Mouse (Mus musculus) right cerebral cortex, postnatal 4 days (tissue): Measurements from ENCODE around the gene Ap5b1.
A peak's percentile ranks its signal among the peaks of the same experiment; 100 is the strongest.

ENCODE experiments used
- DNase-seq: peaks from one replicate; pipeline ENCODE4 v3.0.0-alpha.2; 2022

Ap5b1 gene

GRCm38 (mm10) chr19:5568470-5569140 lies 780 bp downstream of the Ap5b1 start:
- peak; percentile 81 for DNase-seq

- DNase-seq: no peak
Observed at GRCm38 (mm10) chr19:5569521-5569920, 1.7 kb downstream of the Ap5b1 start.

GRCm38 (mm10) chr19:5570353-5571246 lies 2.8 kb downstream of the Ap5b1 start:
- no peak for DNase-seq

- DNase-seq: no peak
Observed at GRCm38 (mm10) chr19:5571831-5572230, 4.0 kb downstream of the Ap5b1 start.

GRCm38 (mm10) chr19:5572331-5573125 lies 4.7 kb downstream of the Ap5b1 start:
- no peak for DNase-seq

GRCm38 (mm10) chr19:5575336-5575735 lies 7.5 kb downstream of the Ap5b1 start:
- DNase-seq: no peak

- DNase-seq: no peak
Observed at GRCm38 (mm10) chr19:5579971-5580370, 12.1 kb downstream of the Ap5b1 start.

- DNase-seq: no peak
Observed at GRCm38 (mm10) chr19:5580776-5581175, 13.0 kb downstream of the Ap5b1 start.

GRCm38 (mm10) chr19:5581995-5582394 lies 14.2 kb downstream of the Ap5b1 start:
- no peak for DNase-seq

GRCm38 (mm10) chr19:5589159-5589558 lies 21.3 kb downstream of the Ap5b1 start:
- no peak for DNase-seq

- DNase-seq: no peak
Observed at GRCm38 (mm10) chr19:5591888-5592287, 24.1 kb downstream of the Ap5b1 start.

- no peak for DNase-seq
Observed at GRCm38 (mm10) chr19:5599224-5599623, 31.4 kb downstream of the Ap5b1 start.

GRCm38 (mm10) chr19:5601752-5602541 lies 34.1 kb downstream of the Ap5b1 start, which contains the start of gene Rnaseh2c:
Gene Rnaseh2c (plus strand): TSS chr19:5601873.
- peak; percentile 70 for DNase-seq

- no peak for DNase-seq
Observed at GRCm38 (mm10) chr19:5603664-5604063, 35.8 kb downstream of the Ap5b1 start.

GRCm38 (mm10) chr19:5605126-5605525 lies 37.3 kb downstream of the Ap5b1 start:
- no peak for DNase-seq

- peak; percentile 17 for DNase-seq
Observed at GRCm38 (mm10) chr19:5606196-5606595, 38.4 kb downstream of the Ap5b1 start.

GRCm38 (mm10) chr19:5607705-5608410 lies 40.0 kb downstream of the Ap5b1 start:
- DNase-seq: no peak

- no peak for DNase-seq
Observed at GRCm38 (mm10) chr19:5608707-5609106, 40.9 kb downstream of the Ap5b1 start.

- no peak for DNase-seq
Observed at GRCm38 (mm10) chr19:5609171-5609546, 41.3 kb downstream of the Ap5b1 start.

- peak; percentile 89 for DNase-seq
Observed at GRCm38 (mm10) chr19:5609547-5610404, 42.0 kb downstream of the Ap5b1 start, which contains the start of gene Kat5. Gene Kat5 (minus strand): TSS chr19:5610237.

GRCm38 (mm10) chr19:5611973-5612372 lies 44.1 kb downstream of the Ap5b1 start:
- DNase-seq: no peak
